Mouse (Mus musculus): ENCODE results near the gene Stox2. TPM values are rescaled to one million over a fixed set of nuclear protein-coding genes. Genes with fewer than 3 reads are reported as not detected.

Stox2 gene
- total and polyA plus RNA-seq, 3 experiments = under 0.01 TPM; not detected in 2

DNA sequence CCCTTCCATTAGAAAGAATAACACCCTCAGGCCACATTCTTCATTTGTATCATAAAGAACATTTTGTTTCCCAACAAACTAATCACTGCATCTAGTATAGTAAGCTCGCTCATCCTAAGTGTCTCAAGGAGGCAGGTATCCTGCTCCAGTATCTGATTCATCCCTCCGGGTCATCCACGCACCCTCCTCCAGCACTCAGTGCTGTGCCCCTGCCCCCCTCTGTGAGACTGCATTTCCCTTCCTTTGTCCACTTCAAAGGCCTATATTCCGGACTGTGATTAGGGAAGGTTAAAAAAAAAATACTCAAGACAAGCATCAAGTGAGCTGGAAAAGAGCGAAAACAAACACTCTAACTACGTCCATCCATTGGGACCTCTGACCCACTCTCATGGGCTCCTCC lies 260.8 kb downstream of the Stox2 start:
- H3K36me3 ChIP-seq (ENCODE audit: control insufficient read depth in 1 of 2, insufficient read depth in 2 of 2, low read length in 2 of 2) = no peaks in the 10 kb centered on the region
- H3K4me3 ChIP-seq (ENCODE audit: control insufficient read depth in 1 of 2, insufficient read depth in 1 of 2, low read depth in 2 of 2, low read length in 2 of 2) = no peak overlapping the region
- no peak for DNase-seq (ENCODE audit: low read depth, low spot score)
- no peaks in the 10 kb centered on the region for H3K27me3 ChIP-seq (ENCODE audit: control insufficient read depth in 1 of 2, insufficient read depth in 2 of 2, low read length in 2 of 2)
- H3K4me1 ChIP-seq (ENCODE audit: control insufficient read depth in 1 of 2, insufficient read depth in 2 of 2, low read length in 2 of 2) = no peaks in the 10 kb centered on the region
- H3K27ac ChIP-seq (ENCODE audit: control insufficient read depth, low read depth, low read length) = no peak overlapping the region
- TF ChIP-seq TCF12 (IDR thresholded peaks at IDR 0.05; ENCODE audit: low read depth, low read length) (no peak), RCOR1 (IDR thresholded peaks at IDR 0.05; ENCODE audit: low read depth, low read length) (no peak), RAD21 (IDR thresholded peaks at IDR 0.05; ENCODE audit: low read depth, low read length) (no peak), ZKSCAN1 (IDR thresholded peaks at IDR 0.05; ENCODE audit: low read depth, low read length) (no peak), BHLHE40 (IDR thresholded peaks at IDR 0.05; ENCODE audit: borderline replicate concordance, low read depth, low read length) (no peak), HCFC1 (IDR thresholded peaks at IDR 0.05; ENCODE audit: low read depth, low read length) (no peak), MYC (IDR thresholded peaks at IDR 0.05; ENCODE audit: low read depth, low read length) (no peak), MAX (IDR thresholded peaks at IDR 0.05; ENCODE audit: low read length) (no peak), MAFK (IDR thresholded peaks at IDR 0.05; ENCODE audit: borderline replicate concordance, low read depth, low read length) (no peak), USF2 (IDR thresholded peaks at IDR 0.05; ENCODE audit: borderline replicate concordance in 1 of 2, insufficient read depth in 1 of 2, low read depth in 1 of 2, low read length in 2 of 2) (no peak), CHD1 (IDR thresholded peaks at IDR 0.05; ENCODE audit: low read depth, low read length) (no peak), MXI1 (IDR thresholded peaks at IDR 0.05; ENCODE audit: low read depth, low read length) (no peak), KAT2A (conservative IDR thresholded peaks at IDR 0.05; ENCODE audit: low read depth, low read length) (no peak)
- H3K9me3 ChIP-seq (replicated peaks; ENCODE audit: insufficient read depth, low read length) = no peaks in the 10 kb centered on the region
- H3K79me2 ChIP-seq (ENCODE audit: control insufficient read depth, insufficient read depth, low read length, poor library complexity) = no peaks in the 10 kb centered on the region
- no peak overlapping the region for H3K9ac ChIP-seq (ENCODE audit: control insufficient read depth, low read depth, low read length, poor library complexity, severe bottlenecking)

GRCm38 (mm10) chr8:47182771-47183558 lies 263.2 kb downstream of the Stox2 start:
- Histone ChIP-seq H3K27ac (ENCODE audit: control insufficient read depth, low read depth, low read length) (no peak overlapping the region), H3K9ac (ENCODE audit: control insufficient read depth, low read depth, low read length, poor library complexity, severe bottlenecking) (no peak overlapping the region), H3K4me3 (ENCODE audit: control insufficient read depth in 1 of 2, insufficient read depth in 1 of 2, low read depth in 2 of 2, low read length in 2 of 2) (no peak overlapping the region), H3K27me3 (ENCODE audit: control insufficient read depth in 1 of 2, insufficient read depth in 2 of 2, low read length in 2 of 2) (no peaks in the 10 kb centered on the region), H3K79me2 (ENCODE audit: control insufficient read depth, insufficient read depth, low read length, poor library complexity) (no peaks in the 10 kb centered on the region), H3K4me1 (ENCODE audit: control insufficient read depth in 1 of 2, insufficient read depth in 2 of 2, low read length in 2 of 2) (no peaks in the 10 kb centered on the region), H3K36me3 (ENCODE audit: control insufficient read depth in 1 of 2, insufficient read depth in 2 of 2, low read length in 2 of 2) (no peaks in the 10 kb centered on the region), H3K9me3 (replicated peaks; ENCODE audit: insufficient read depth, low read length) (no peaks in the 10 kb centered on the region)
- TF ChIP-seq MYB (IDR thresholded peaks at IDR 0.05; ENCODE audit: low read depth, low read length) = no peak
- no peak for TF ChIP-seq MYC (IDR thresholded peaks at IDR 0.05; ENCODE audit: low read depth, low read length)
- TF ChIP-seq BHLHE40 (IDR thresholded peaks at IDR 0.05; ENCODE audit: borderline replicate concordance, low read depth, low read length) = no peak
- no peak for TF ChIP-seq ZNF384 (IDR thresholded peaks at IDR 0.05; ENCODE audit: low read depth, low read length)
- TF ChIP-seq SIN3A (IDR thresholded peaks at IDR 0.05; ENCODE audit: low read length) = no peak
- no peak for TF ChIP-seq MAX (IDR thresholded peaks at IDR 0.05; ENCODE audit: low read length)
- no peak for TF ChIP-seq POLR2AphosphoS5 (IDR thresholded peaks at IDR 0.05; ENCODE audit: borderline replicate concordance, low read depth, low read length)
- TF ChIP-seq HCFC1 (IDR thresholded peaks at IDR 0.05; ENCODE audit: low read depth, low read length) = no peak
- TF ChIP-seq MEF2A (IDR thresholded peaks at IDR 0.05; ENCODE audit: extremely low read depth, insufficient replicate concordance, low read depth, low read length, poor library complexity, severe bottlenecking) = no peak
- no peak for TF ChIP-seq ETS1 (IDR thresholded peaks at IDR 0.05; ENCODE audit: low read depth, low read length)
- no peak for TF ChIP-seq ELF1 (IDR thresholded peaks at IDR 0.05; ENCODE audit: low read depth, low read length)
- TF ChIP-seq MXI1 (IDR thresholded peaks at IDR 0.05; ENCODE audit: low read depth, low read length) = no peak
- no peak for TF ChIP-seq RAD21 (IDR thresholded peaks at IDR 0.05; ENCODE audit: low read depth, low read length)
- no peak for DNase-seq (ENCODE audit: low read depth, low spot score)

Measured in MEL (cell line).